Mouse (Mus musculus): ENCODE measurements around the gene Nfic.

The Nfic gene

GRCm38 (mm10) chr10:81485060-81485449 is 29.6 kb upstream of the Nfic start:
- no peak for DNase-seq (ENCODE audit: low spot score)

DNA sequence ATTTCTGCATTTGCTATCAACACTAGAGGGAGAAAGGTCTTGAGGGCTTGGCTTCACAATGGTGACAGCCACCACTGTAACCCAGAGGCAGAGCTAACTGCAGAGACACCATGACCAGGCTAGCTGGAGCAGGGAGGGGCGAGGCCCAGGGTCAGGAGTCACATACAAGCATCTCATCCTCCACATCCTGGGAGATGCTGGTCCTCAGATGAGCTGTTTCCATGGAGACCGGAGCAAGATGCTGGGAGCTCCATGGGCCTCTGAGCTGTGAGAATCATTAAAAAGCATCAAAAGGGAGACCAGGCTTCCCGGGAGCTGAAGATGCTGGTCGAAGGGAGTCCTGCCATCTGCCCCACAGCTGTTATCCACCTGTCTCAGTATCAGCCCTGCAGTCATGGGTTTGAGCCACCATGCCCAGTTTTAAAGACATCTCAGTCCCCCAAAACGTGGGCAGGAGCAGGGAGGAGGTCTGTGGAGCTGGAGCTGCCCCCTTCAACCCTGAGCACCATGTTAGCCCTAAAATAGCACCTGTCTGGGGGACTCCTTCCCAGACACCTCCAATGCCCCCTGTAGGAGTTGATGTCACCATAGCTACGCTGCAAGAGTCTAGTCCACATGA is 29.1 kb upstream of the Nfic start:
- DNase-seq (ENCODE audit: low spot score) = no peak

GRCm38 (mm10) chr10:81483983-81484382 is 28.5 kb upstream of the Nfic start:
- no peak for DNase-seq (ENCODE audit: low spot score)

- no peak for DNase-seq (ENCODE audit: low spot score)
These were observed 27.1 kb upstream of the Nfic start, which contains the start of gene Celf5 for GRCm38 (mm10) chr10:81482533-81482889. TSS of gene Celf5 (minus strand) at chr10:81482709.

GRCm38 (mm10) chr10:81481605-81482532 is 26.4 kb upstream of the Nfic start:
- no peak for DNase-seq (ENCODE audit: low spot score)

GRCm38 (mm10) chr10:81474461-81474860 is 19.0 kb upstream of the Nfic start:
- DNase-seq (ENCODE audit: low spot score) = no peak

DNA sequence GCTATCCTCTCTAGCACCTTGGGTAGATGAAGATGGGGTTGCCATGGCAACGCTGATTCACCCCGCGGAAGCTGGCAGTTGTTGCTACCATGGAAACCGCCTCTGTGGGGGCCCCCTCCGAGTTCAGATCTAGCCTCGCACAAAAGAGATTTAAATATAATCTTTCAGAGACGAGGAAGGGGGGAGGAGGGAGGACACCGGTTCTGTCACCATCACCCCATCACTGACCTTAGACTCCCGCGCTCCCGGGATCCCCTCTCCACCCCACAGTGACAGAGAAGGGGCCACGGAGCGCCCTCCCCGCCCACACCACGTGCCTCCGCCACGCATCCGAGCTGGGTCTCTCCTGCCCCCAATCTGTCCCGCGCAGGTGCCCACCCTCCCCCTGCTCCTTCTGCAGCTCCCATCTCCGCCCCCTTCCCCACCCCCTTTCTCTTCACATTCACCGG is 17.6 kb upstream of the Nfic start:
- DNase-seq (ENCODE audit: low spot score) = no peak

DNA sequence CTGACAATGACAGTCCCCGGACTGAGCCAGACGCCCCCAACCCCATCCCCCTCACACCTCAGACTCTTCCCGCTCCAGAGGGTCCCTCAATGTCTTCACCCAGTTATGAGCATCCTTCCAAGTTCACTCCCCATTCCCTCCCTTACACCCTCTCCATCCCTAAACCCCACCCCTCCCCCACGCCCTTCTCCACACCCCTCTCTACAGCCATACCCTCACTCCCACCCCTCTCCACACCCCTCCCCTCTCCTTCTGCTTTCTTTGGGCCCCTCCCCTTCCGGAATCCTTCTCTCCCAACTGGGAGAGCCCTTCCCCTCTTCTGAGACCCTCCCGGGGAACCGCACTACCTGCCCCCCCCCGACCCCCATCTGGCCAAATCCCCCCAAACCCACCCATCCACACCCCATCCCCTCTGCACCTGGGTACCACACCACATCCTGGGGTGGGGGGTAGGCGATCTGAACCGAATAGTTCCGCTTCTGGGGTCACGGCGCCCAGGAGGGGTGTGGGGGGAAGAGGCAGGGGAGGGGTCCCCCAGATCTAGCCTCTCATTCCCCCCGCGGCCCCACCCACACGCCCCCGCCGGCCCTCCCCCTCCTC is 17.1 kb upstream of the Nfic start:
- DNase-seq (ENCODE audit: low spot score) = no peak

DNA sequence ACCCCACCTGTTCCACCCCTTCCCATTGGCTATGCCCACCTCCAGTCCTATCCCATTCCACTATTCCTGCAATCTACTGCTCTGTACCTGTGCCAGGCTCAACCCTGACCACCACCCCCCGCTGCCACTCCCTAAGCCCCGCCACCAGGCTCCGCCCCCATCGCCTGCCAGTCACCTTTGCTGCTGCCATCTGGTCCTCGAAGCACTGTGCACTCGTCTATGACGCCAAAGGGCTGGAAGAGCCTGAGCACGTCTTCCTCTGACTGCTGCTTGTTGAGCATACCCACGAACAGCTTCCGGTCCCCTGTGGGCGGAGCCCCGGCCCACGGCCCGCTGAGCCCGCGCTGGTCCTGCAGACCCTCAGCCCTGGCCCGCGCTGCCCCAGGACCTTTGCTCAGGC is 15.0 kb upstream of the Nfic start:
- DNase-seq (ENCODE audit: low spot score) = no peak

- DNase-seq (ENCODE audit: low spot score) = no peak
These were observed 13.8 kb upstream of the Nfic start for GRCm38 (mm10) chr10:81469253-81469652.

GRCm38 (mm10) chr10:81467670-81468235 is 12.3 kb upstream of the Nfic start:
- DNase-seq (ENCODE audit: low spot score) = no peak

GRCm38 (mm10) chr10:81466881-81467280 is 11.4 kb upstream of the Nfic start:
- no peak for DNase-seq (ENCODE audit: low spot score)

DNA sequence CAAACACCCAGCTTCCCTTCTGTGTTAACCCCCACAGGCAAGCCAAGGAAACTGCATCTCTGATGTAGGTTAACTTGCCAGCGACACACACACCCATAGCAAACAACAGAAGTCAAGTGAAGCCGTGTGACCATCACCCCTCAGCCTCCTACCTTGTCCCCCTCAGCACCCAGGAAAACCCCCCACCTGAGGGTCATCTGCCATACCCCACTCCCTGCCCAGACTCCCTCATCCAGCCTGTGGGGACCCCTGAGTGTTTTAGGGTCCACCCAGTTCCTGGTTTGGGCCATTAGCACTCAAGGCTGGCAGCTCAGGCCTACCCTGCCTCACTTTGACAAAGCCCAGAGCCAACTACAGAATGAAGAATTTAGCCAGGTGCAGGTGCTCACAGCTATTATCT is 10.6 kb upstream of the Nfic start:
- no peak for DNase-seq (ENCODE audit: low spot score)

GRCm38 (mm10) chr10:81465265-81465645 is 9.8 kb upstream of the Nfic start:
- DNase-seq (ENCODE audit: low spot score) = no peak

- DNase-seq (ENCODE audit: low spot score) = no peak
These were observed 9.2 kb upstream of the Nfic start for GRCm38 (mm10) chr10:81464405-81465264.

GRCm38 (mm10) chr10:81463531-81463930 is 8.1 kb upstream of the Nfic start:
- DNase-seq (ENCODE audit: low spot score) = no peak

DNA sequence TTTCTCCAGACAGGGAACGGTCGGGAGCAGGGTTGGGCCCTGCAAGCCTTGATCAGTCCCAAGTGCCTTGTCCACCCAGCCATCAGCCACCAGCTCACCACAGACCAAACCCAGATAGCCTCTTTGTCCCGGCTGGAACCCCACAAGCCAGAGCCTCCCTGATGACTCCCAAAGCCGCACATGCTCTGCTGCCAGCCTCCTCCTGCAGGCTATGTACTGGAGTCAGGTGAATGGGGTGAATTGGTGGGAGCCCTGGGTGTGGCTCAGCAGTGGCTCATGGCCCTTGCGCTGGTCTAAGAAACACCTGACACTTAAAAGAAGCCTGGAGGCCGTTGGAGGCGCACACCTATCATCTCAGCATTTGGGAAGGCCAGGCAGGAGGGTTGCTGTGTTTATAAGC is 7.5 kb upstream of the Nfic start:
- DNase-seq (ENCODE audit: low spot score) = no peak

GRCm38 (mm10) chr10:81462415-81462804 is 7.0 kb upstream of the Nfic start:
- no peak for DNase-seq (ENCODE audit: low spot score)

DNA sequence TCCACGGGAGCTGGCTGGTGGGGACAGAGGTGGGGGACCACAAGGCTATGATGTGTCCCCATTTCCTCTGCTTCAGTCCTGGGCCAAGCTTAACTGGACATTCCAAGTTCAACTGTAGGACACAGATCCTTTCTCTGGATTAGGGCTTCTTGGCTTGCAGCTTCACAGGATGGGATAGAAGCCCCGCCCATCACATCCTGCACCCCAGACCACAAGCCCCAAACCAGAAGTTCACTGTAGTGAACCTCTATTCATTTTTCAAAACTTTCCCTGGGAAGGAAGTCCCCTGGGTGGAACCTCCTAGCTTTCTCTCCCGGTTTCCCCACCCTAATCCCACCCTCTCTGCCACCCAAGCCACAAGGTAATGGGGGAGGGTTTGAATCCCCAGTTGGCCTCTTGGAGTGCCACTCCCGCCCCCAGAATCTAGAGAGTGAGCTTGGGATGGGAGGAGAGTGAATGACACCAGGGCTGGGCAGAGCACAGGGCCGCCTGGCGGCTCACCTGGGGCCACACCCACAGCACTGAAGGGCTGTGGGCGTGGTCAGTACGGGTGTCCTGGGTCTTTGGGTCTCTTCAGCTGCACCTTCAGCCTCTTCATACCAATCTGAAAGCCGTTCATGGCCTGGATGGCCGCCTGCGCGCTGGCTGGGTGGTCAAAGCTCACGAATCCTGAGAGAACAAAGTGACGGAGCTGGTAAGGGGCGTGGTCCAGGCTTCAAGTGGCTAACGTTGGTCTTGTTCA is 6.4 kb upstream of the Nfic start:
- DNase-seq (ENCODE audit: low spot score) = no peak

DNA sequence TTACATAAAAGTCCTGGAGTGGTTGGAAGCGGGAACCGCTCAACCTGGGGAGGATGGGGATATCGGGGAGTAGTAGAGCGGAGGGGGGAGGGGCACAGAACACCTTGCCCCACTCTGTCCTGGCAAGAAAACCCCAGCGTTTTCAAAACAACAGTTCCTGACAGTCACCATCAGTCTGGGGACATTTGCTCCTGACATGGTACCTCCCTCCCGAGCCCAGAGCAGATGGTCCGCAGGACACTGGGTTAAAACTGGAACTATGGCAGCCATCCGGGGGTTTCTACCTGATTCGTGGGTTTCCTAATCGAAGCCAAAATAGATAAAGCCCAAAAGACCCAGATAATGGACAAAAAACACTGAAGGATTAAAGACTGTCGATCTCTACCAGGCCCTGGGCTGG is 5.5 kb upstream of the Nfic start:
- DNase-seq (ENCODE audit: low spot score) = no peak

DNA sequence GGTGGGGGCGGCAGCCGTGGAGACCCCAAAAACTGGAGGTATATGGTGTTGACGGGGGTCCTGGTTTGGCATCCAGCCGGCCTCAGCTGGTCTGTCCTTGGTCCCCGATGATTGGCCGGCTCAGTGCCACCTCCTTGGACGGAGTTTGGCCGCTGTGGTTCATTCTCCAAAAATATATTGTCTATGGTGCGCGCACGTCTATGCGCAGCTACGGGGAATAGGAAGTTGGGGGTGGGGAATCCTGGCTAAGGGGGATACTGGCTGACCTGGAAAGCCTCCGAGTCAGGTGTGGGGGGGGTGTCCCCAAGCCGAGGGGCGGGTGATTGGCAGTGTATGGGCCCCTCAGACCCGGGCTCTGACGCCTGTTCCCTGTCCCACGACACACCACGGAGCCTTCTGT is 5.0 kb upstream of the Nfic start:
- DNase-seq (ENCODE audit: low spot score) = no peak
